Mouse (Mus musculus): Measurements from ENCODE around the gene Ccdc70. TPM values are rescaled to one million over a fixed set of nuclear protein-coding genes. Genes with fewer than 3 reads are reported as not detected.
"Not testable (repeated sequence)": the region's sequence is repeated elsewhere in the genome, so short reads cannot be mapped to it uniquely, and the experiment has no call there.

Ccdc70 gene
- not detected in 2 replicates for total RNA-seq (2012; rRNA removed)

DNA sequence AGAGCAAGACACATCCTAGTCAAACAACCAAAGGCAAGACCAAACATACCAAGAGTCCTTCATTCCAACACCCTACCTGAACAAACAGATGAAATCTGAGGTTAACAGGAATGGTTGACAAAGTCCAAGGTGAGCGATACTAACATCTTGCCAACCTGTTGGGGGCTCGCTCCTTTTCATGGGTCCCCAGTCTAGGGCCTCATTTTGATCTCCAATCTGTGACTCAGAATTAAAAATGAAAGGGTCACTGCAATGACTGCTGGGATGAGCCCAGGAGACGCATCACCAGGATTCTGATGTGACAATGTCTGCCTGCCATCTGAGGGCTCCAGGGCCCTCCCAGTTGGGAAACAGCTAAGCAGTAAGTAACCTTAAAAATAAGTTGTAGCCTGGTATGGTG lies at the start of gene Ccdc70:
TSS of gene Ccdc70 (plus strand) at position 301 of the 400 bp plus-strand sequence.
- no peak for DNase-seq (ENCODE audit: low read depth, low spot score)
- Histone ChIP-seq H3K9ac (ENCODE audit: insufficient read depth, low read depth, low read length, poor library complexity, severe bottlenecking) (no peak within 1 kb of the TSS), H3K4me1 (ENCODE audit: control insufficient read depth in 2 of 2, insufficient read depth in 2 of 2, low read length in 2 of 2, poor library complexity in 1 of 2) (no peaks in the 10 kb centered on the region), H3K36me3 (ENCODE audit: control insufficient read depth, insufficient read depth, low read length, poor library complexity, severe bottlenecking) (no peaks in the 10 kb centered on the region), H3K9me3 (ENCODE audit: control insufficient read depth, insufficient read depth, low read depth, low read length) (no peaks in the 10 kb centered on the region), H3K4me3 (ENCODE audit: insufficient read depth in 1 of 2, low read depth in 1 of 2, low read length in 2 of 2, poor library complexity in 1 of 2, severe bottlenecking in 1 of 2) (no peak within 1 kb of the TSS), H3K27ac (ENCODE audit: insufficient read depth, low read depth, low read length, poor library complexity, severe bottlenecking) (no peak within 1 kb of the TSS)
- in situ Hi-C loops (cut with MboI; ENCODE audit: low sequenced_read_pairs in 2 of 2, unreplicated experiment in 2 of 2) = no loop called here
- TF ChIP-seq ZC3H11A (IDR thresholded peaks at IDR 0.05; ENCODE audit: borderline replicate concordance, low read depth, low read length) = no peak
- TF ChIP-seq HCFC1 (IDR thresholded peaks at IDR 0.05; ENCODE audit: borderline replicate concordance, insufficient read depth, low read length) = no peak
- TF ChIP-seq CHD2 (IDR thresholded peaks at IDR 0.05; ENCODE audit: low read depth, low read length) = no peak
- no peak for TF ChIP-seq ZNF384 (IDR thresholded peaks at IDR 0.05; ENCODE audit: low read depth, low read length)

DNA sequence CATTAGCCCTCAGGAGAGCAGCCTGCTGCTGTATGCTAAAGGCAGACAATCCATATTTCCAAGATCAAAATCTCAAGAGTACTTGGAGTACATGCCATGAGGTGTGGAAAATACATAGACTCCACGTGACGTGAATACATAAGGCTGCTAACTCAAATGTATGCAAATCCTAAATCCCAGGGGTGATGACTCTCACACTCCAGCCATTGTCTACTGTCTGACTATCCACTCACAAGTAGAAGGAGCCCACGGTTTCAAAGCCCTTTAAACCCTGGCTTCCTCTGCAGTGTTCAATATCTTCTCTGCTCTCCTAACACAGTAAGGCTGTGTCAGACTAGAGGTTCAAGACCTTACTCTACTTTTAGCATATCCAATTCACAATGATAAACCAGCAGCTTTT lies 38.8 kb upstream of the Ccdc70 start:
- H3K9ac ChIP-seq (ENCODE audit: insufficient read depth, low read depth, low read length, poor library complexity, severe bottlenecking); H3K4me3 ChIP-seq (ENCODE audit: insufficient read depth in 1 of 2, low read depth in 1 of 2, low read length in 2 of 2, poor library complexity in 1 of 2, severe bottlenecking in 1 of 2); H3K9me3 ChIP-seq (ENCODE audit: control insufficient read depth, insufficient read depth, low read depth, low read length); in situ Hi-C loops (cut with MboI; ENCODE audit: low sequenced_read_pairs in 2 of 2, unreplicated experiment in 2 of 2); H3K27ac ChIP-seq (ENCODE audit: insufficient read depth, low read depth, low read length, poor library complexity, severe bottlenecking); DNase-seq (ENCODE audit: low read depth, low spot score); H3K36me3 ChIP-seq (ENCODE audit: control insufficient read depth, insufficient read depth, low read length, poor library complexity, severe bottlenecking); H3K4me1 ChIP-seq (ENCODE audit: control insufficient read depth in 2 of 2, insufficient read depth in 2 of 2, low read length in 2 of 2, poor library complexity in 1 of 2): not testable (repeated sequence)

DNA sequence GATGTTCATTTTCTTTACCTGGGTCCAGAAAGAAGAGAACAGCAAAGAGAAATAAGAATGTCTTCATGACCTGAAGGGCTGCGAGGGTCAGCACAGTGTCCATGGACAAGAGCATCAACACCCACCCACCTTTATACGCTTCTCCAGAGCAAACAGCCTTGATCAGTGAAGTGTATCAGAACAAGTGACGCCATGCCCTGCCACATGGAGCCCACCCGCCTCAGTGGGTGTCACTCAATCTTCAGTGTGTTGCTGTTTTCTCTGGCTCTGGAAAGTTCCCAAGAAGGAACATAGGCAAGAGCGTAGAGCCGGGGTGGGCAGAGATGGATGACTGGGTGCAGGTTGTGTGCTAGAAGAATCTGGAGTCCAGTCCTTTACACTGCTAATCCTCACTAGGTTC lies 37.0 kb upstream of the Ccdc70 start, which contains the start of gene Defb15:
TSS of gene Defb15 (minus strand) at position 101 of the 400 bp plus-strand sequence.
- no peak within 1 kb of the TSS for H3K9ac ChIP-seq (ENCODE audit: insufficient read depth, low read depth, low read length, poor library complexity, severe bottlenecking)
- H3K4me1 ChIP-seq (ENCODE audit: control insufficient read depth in 2 of 2, insufficient read depth in 2 of 2, low read length in 2 of 2, poor library complexity in 1 of 2) = no peaks in the 10 kb centered on the region
- no peaks in the 10 kb centered on the region for H3K36me3 ChIP-seq (ENCODE audit: control insufficient read depth, insufficient read depth, low read length, poor library complexity, severe bottlenecking)
- no peak within 1 kb of the TSS for H3K4me3 ChIP-seq (ENCODE audit: insufficient read depth in 1 of 2, low read depth in 1 of 2, low read length in 2 of 2, poor library complexity in 1 of 2, severe bottlenecking in 1 of 2)
- DNase-seq (ENCODE audit: low read depth, low spot score) = no peak
- TF ChIP-seq ZC3H11A (IDR thresholded peaks at IDR 0.05; ENCODE audit: borderline replicate concordance, low read depth, low read length) = no peak
- no peak for TF ChIP-seq HCFC1 (IDR thresholded peaks at IDR 0.05; ENCODE audit: borderline replicate concordance, insufficient read depth, low read length)
- no peak for TF ChIP-seq CHD2 (IDR thresholded peaks at IDR 0.05; ENCODE audit: low read depth, low read length)
- TF ChIP-seq MAFK (IDR thresholded peaks at IDR 0.05; ENCODE audit: insufficient read depth, low read depth, low read length) = no peak
- TF ChIP-seq ZNF384 (IDR thresholded peaks at IDR 0.05; ENCODE audit: low read depth, low read length) = no peak
- H3K27ac ChIP-seq (ENCODE audit: insufficient read depth, low read depth, low read length, poor library complexity, severe bottlenecking) = no peak within 1 kb of the TSS
- in situ Hi-C loops (cut with MboI; ENCODE audit: low sequenced_read_pairs in 2 of 2, unreplicated experiment in 2 of 2) = no loop called here
- no peaks in the 10 kb centered on the region for H3K9me3 ChIP-seq (ENCODE audit: control insufficient read depth, insufficient read depth, low read depth, low read length)

DNA sequence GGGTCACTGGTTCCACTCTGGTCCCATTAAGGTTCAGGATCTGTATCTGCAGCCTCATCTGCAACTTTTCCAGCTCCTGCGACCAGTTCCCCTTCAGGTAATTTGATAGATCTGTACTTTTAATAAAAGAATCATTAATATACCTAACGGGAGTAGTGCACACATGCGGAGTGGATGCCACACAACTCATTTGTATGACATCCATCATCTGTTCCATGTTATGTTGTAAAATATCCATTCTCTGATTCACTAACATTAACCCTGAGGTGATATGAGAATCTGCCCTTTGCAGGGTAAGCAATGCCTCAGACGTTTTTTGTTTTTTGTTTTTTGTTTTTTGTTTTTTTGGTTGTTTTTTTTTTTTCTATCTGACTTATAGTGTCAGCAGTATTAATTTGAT lies 31.5 kb upstream of the Ccdc70 start, which contains the start of gene Defb35:
TSS of gene Defb35 (plus strand) at position 301 of the 400 bp plus-strand sequence.
- H3K4me3 ChIP-seq (ENCODE audit: insufficient read depth in 1 of 2, low read depth in 1 of 2, low read length in 2 of 2, poor library complexity in 1 of 2, severe bottlenecking in 1 of 2); H3K4me1 ChIP-seq (ENCODE audit: control insufficient read depth in 2 of 2, insufficient read depth in 2 of 2, low read length in 2 of 2, poor library complexity in 1 of 2); DNase-seq (ENCODE audit: low read depth, low spot score); H3K9ac ChIP-seq (ENCODE audit: insufficient read depth, low read depth, low read length, poor library complexity, severe bottlenecking); H3K36me3 ChIP-seq (ENCODE audit: control insufficient read depth, insufficient read depth, low read length, poor library complexity, severe bottlenecking); in situ Hi-C loops (cut with MboI; ENCODE audit: low sequenced_read_pairs in 2 of 2, unreplicated experiment in 2 of 2); H3K27ac ChIP-seq (ENCODE audit: insufficient read depth, low read depth, low read length, poor library complexity, severe bottlenecking); H3K9me3 ChIP-seq (ENCODE audit: control insufficient read depth, insufficient read depth, low read depth, low read length): not testable (repeated sequence)

DNA sequence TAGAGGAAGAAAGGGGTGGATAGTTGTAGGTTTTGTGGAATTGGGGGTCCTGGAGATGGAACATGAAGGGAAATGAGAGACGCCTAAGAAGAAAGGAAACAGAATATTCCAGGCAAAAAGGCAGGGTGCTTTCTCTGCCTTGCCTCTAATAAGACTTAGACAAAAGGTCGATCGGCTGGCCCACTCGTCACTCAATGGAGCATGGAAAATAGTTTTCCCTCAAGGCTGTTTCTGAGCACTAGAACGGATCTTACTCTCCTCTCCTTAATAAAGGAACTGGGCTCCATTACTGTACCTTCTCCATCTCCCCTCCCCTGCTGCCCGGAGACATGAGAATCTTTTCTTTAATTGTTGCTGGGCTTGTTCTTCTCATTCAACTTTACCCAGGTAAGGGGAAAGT lies 23.1 kb upstream of the Ccdc70 start, which contains the start of gene Defb13:
TSS of gene Defb13 (plus strand) at position 301 of the 400 bp plus-strand sequence.
- no peaks in the 10 kb centered on the region for H3K9me3 ChIP-seq (ENCODE audit: control insufficient read depth, insufficient read depth, low read depth, low read length)
- TF ChIP-seq HCFC1 (IDR thresholded peaks at IDR 0.05; ENCODE audit: borderline replicate concordance, insufficient read depth, low read length) = no peak
- no peak for TF ChIP-seq ZC3H11A (IDR thresholded peaks at IDR 0.05; ENCODE audit: borderline replicate concordance, low read depth, low read length)
- no peak for TF ChIP-seq MAFK (IDR thresholded peaks at IDR 0.05; ENCODE audit: insufficient read depth, low read depth, low read length)
- no peak for TF ChIP-seq ZNF384 (IDR thresholded peaks at IDR 0.05; ENCODE audit: low read depth, low read length)
- TF ChIP-seq CHD2 (IDR thresholded peaks at IDR 0.05; ENCODE audit: low read depth, low read length) = no peak
- H3K36me3 ChIP-seq (ENCODE audit: control insufficient read depth, insufficient read depth, low read length, poor library complexity, severe bottlenecking) = no peaks in the 10 kb centered on the region
- no peaks in the 10 kb centered on the region for H3K4me1 ChIP-seq (ENCODE audit: control insufficient read depth in 2 of 2, insufficient read depth in 2 of 2, low read length in 2 of 2, poor library complexity in 1 of 2)
- no peak for DNase-seq (ENCODE audit: low read depth, low spot score)
- no peak within 1 kb of the TSS for H3K9ac ChIP-seq (ENCODE audit: insufficient read depth, low read depth, low read length, poor library complexity, severe bottlenecking)
- no peak within 1 kb of the TSS for H3K27ac ChIP-seq (ENCODE audit: insufficient read depth, low read depth, low read length, poor library complexity, severe bottlenecking)
- no peak within 1 kb of the TSS for H3K4me3 ChIP-seq (ENCODE audit: insufficient read depth in 1 of 2, low read depth in 1 of 2, low read length in 2 of 2, poor library complexity in 1 of 2, severe bottlenecking in 1 of 2)
- in situ Hi-C loops (cut with MboI; ENCODE audit: low sequenced_read_pairs in 2 of 2, unreplicated experiment in 2 of 2) = no loop called here
